Mouse (Mus musculus) granulocyte monocyte progenitor cell, adult 5-6 weeks (primary cell): Measurements from ENCODE around the gene Trim65. TPM values are rescaled to one million over a fixed set of nuclear protein-coding genes. Genes with fewer than 3 reads are reported as not detected.
"Not testable (repeated sequence)": the region's sequence is repeated elsewhere in the genome, so short reads cannot be mapped to it uniquely, and the experiment has no call there.

Experiments used
- ATAC-seq: replicated peaks from 2 replicates; pipeline ENCODE4 v1.8.0; 2016; ENCODE audit warnings: mild to moderate bottlenecking, moderate TSS enrichment, inconsistent platforms; ENCODE audit not compliant: poor library complexity, severe bottlenecking
- total RNA-seq, 2 experiments: library from RNA; stranded (forward) in 1 of 2; stranded (reverse) in 1 of 2; fragments of 200-712, 200-1000 nt in 1 of 2; fragments of >200 nt in 1 of 2; fragmentation: Nextera tagmentation in 1 of 2; gene quantifications; 2 replicates each; pipeline ENCODE4 v1.2.3; 2014 to 2017

The Trim65 gene
- total RNA-seq, 2 experiments from 2014 or later, result 7.0 to 11.6 TPM

DNA sequence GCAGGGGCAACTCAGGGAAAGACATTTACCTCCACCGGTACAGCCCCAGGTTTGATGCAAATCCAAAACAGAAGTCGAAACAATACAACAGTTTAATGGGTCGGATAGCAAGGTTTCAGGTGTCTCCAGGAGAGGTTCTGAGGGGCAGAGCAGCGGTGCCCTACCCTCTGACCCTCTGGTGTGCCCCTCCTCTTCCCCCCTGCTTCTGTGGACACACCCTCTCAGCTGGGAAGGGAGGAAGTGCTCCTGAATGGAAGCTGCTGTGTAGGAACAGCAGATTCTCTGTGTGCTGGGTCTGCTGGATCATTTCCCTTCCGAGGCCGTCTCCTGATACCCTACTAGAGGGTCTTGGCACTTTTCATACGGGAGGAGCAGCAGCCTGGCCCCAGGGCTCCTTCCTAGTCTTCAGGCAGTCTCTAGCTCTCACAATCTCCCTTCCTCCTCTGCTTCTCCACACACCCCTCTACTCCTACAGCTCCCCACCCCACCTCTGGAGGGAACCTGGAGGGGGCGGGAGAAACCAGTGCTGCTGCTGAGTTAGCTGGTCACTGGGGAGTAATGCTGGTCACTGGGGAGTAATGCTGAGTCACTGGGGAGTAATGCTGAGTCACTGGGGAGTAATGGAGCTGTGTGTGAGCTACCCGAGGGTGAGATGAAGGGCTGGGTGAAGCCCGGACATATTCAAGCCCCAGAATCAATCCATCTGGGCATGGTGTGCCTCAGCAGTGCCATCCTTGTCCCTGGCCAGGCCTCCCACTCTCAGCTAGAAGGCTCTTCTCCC lies 11.5 kb upstream of the Trim65 start:
- no peak for ATAC-seq

- ATAC-seq, result peak; percentile 90
Measured at GRCm38 (mm10) chr11:116138468-116139138, 7.7 kb upstream of the Trim65 start, which contains the start of gene Mrpl38. TSS of gene Mrpl38 (minus strand) at chr11:116138868.

DNA sequence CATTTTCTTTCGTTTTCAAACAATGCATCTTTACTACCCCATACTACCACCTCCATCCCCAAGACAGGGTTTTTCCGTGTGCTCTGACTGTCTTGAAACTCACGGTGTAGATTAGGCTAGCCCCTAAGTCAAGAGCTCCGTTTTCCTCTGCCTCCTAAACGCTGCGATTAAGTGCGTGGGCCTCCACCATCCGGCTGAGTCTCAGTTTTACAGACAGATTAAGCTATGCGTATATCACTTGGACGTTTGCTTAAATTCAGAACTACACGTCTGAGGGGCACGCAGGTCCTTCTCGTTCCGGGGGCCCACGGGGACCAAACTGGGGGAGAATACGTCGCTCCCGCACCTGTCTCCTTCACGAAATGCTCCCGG lies 7.2 kb upstream of the Trim65 start:
- no peak for ATAC-seq

DNA sequence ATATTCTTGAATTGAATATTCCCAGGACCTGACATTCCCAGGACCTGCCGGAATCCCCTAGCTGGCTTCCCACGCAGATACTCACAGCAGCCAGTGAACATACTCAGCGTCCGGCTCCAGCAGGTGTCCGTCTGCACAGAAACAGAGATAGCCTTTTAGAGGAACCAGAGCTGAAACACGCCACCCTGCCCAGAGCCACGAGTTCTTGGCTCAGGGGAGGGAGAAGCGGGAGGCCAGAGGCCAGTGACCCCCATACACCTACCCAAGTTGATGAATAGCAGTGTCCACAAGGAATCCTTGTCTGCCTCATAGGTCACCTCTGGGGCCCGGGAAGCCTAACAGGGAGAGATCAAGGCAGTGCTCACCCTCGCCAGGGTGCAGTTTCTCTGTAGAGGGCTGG lies 3.2 kb upstream of the Trim65 start:
- no peak for ATAC-seq

DNA sequence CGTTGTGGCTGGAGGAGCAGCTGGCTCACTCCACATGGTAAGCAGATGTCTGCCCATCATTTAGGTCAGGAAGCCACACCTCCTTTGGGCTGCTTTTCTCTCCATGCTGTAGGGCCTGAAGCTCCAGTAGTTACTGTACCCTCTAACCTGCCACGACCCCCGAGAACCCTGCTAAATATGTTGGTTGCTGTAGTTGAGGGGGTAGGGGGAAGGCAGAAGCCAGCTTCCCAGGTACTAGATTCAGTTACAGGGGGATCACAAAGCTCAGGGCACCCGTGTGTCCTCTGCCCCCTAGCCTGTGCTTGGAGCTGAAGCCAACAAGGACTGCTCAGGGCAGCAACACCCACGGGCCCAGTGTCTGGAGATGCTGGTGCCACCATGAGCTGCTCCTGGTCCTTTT lies 2.6 kb upstream of the Trim65 start:
- no peak for ATAC-seq

GRCm38 (mm10) chr11:116132366-116133333 lies 1.7 kb upstream of the Trim65 start:
- ATAC-seq, result no peak

DNA sequence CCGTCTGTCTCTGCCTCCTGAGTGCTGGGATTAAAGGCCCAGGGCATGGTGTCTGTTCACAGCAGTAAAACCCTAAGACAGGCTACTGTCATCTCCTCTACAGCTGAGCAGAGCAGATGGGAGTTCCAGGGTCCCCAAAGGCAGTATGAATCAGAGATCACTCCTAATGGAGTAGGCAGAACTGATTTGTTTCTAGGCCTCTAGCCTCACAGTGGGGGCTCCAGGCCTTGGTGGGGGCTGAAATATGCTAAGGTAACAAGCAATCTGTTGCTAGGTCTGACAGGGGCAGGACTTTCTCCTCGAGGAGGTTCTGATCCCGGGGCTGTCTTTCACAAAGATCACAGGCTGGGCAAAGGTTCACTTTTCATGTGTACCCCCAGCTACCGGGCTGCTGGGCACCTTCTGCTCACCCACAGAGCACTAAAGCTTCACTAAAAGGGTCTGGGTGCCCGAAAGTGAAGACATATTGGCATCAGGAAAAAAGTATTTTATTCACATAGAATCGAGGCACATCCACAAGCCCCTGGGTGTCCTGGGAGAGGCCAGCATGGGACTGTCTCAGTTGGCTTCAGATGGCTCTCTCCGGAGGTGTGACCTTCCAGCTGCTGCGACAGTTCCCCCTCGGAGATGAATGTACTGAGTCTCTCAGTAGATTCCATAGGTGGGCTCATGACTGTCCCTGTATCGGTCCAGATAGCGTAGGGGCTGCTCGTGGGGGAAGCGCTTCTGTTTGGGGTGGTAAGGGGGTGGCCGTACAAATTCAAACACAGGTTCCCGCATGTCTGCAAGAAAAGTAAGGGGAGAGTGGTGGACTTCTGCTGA lies 632 bp upstream of the Trim65 start:
- ATAC-seq, result no peak

DNA sequence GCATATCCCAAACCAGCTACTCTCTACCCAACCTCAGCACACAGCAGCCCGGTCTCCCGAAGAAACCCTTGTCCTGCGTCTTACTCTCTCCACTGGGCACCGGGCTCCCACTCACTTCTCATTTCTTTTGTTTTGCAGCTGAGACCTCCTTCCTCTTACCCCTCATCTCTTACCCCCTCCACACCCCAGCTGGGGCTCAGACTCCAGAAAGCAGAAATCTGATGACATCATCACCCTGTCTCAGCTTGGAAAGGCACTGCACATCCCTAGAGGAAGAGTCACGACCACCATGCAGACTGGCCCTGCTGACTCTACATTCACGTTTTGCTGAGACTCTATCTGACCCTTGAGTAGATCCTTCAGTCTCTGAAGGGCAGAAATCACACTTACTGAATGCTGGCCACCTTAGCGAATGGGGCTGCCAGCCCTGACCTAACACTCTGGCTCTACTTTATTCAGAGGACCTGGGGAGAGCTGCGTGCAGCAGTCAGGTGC lies 888 bp downstream of the Trim65 start:
- ATAC-seq, result peak; percentile 64

GRCm38 (mm10) chr11:116129091-116129790 lies 1.7 kb downstream of the Trim65 start:
- no peak for ATAC-seq

DNA sequence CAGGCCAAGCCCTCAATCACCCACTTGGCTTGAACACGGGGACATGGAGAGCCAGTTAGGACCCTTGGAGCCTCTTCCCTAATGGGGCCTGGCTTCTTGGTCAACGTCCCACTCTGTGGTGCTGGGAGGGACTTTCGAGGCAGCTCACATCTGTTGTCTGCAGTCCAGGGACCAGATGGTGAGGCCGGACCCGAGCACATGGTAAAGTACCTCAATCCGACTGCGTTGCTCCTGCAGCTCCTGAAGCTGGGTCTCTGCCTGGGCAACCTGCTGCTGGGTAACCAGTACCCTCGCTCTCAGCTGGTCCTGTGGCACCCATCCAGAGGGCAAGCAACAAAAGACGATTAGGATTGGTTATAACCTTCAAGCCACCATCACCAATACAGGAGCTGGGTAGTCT lies 2.9 kb downstream of the Trim65 start:
- ATAC-seq, result no peak

GRCm38 (mm10) chr11:116127156-116127980 lies 3.6 kb downstream of the Trim65 start, which contains the start of gene Trim47:
TSS of gene Trim47 (minus strand) at chr11:116127210.
- no peak for ATAC-seq

DNA sequence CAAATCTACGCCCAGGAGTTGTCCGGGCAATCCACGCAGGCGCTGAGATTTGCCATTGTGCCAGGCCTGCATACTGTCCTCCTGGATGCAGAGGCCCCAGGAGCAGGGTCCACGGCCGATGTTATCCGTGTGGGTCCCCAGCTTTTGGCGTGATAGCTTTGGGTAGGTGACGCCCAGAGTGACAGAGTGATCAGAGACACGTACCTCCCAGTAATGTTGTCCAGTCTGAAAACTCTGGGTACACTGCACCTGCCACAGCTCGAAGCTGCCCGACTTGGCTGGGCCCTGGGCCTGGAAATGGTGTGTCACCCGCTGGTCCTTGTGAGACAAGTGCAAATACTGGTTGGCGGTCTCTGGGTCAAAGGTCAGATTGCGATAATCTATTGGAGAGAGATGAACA lies 4.7 kb downstream of the Trim65 start:
- ATAC-seq, result no peak

GRCm38 (mm10) chr11:116121731-116122245 lies 9.1 kb downstream of the Trim65 start:
- ATAC-seq, result not testable (repeated sequence)

DNA sequence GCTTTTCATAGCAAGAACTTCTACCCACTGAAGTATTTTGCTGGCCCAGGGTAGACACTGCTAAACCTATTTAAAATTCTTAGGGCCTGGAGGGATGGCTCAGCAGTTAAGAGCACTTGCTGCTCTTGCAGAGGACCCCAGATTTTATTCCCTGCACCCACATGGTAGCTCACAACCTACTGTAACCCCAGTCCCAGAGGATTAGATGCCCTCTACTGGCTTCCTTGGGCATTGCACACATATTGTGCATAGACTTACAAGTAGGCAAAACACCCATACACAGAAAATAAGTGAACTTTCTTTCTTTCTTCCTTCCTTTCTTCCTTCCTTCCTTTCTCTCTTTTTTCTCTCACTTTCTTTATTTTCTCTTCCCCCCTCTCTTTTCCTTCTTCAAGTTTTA lies 13.1 kb downstream of the Trim65 start:
- ATAC-seq, result no peak

DNA sequence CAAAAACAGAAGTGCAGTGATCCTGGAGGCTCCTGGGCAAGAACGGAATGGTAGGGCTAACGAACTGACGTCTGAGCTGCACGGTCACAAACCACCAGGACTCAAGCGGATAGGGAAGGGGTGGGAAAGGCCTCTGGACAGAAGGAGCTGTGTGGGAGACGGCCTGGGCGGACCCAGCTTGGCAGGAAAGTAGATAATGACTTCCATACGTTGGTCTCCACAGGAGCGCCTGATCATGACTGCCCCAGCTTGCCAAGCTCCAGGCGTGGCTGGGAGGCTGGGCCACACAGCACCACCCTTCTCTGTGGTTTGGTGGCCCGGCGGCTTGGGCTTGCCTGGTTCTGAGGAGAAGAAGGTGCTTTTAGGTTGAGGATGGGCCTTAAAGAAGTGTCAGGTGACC lies 13.7 kb downstream of the Trim65 start:
- no peak for ATAC-seq

- no peak for ATAC-seq
Measured at GRCm38 (mm10) chr11:116111611-116112203, 19.2 kb downstream of the Trim65 start.

DNA sequence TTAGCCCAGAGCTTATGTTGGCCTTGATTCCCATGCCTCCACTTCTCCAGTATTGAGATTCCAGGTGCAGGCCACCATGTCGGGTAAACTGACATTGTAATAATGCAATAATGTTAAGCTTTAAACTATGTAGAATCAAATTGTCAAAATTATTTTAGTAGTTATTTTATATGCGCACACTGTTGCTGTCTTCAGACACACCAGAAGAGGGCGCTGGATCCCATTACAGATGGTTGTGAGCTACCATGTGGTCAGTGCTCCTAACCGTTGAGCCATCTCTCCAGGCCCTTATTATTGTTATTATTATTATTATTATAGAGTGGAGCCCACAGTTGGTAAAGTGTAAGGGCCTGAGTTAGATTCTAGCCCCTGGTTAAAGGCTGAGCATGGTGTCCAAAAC lies 19.9 kb downstream of the Trim65 start:
- no peak for ATAC-seq

- peak; percentile 57 for ATAC-seq
Measured at GRCm38 (mm10) chr11:116110540-116110939, 20.4 kb downstream of the Trim65 start.
